Mouse (Mus musculus) cerebellum, adult 9-10 months (tissue): Measurements from ENCODE around the gene Bcl2l12.

Source experiments
- DNase-seq: peaks from one replicate; pipeline ENCODE4 v3.0.0; 2022

The Bcl2l12 gene

GRCm38 (mm10) chr7:45016761-45017160 is 18.2 kb upstream of the Bcl2l12 start:
- DNase-seq: no peak

- peak; percentile 100 for DNase-seq
Observed at GRCm38 (mm10) chr7:45015957-45016612, 17.6 kb upstream of the Bcl2l12 start, which contains the start of gene Scaf1. Gene Scaf1 (minus strand): TSS chr7:45016363.

GRCm38 (mm10) chr7:45015344-45015956 is 16.9 kb upstream of the Bcl2l12 start:
- peak; percentile 72 for DNase-seq

GRCm38 (mm10) chr7:45014096-45014451 is 15.6 kb upstream of the Bcl2l12 start:
- no peak for DNase-seq

GRCm38 (mm10) chr7:45013366-45014095 is 15.0 kb upstream of the Bcl2l12 start:
- DNase-seq: no peak

- DNase-seq: no peak
Observed at GRCm38 (mm10) chr7:45012824-45013223, 14.3 kb upstream of the Bcl2l12 start.

GRCm38 (mm10) chr7:45012011-45012410 is 13.5 kb upstream of the Bcl2l12 start:
- DNase-seq: no peak

- DNase-seq: no peak
Observed at GRCm38 (mm10) chr7:45008411-45008810, 9.9 kb upstream of the Bcl2l12 start.

GRCm38 (mm10) chr7:45007846-45008245 is 9.3 kb upstream of the Bcl2l12 start:
- no peak for DNase-seq

GRCm38 (mm10) chr7:45007141-45007540 is 8.6 kb upstream of the Bcl2l12 start:
- no peak for DNase-seq

- DNase-seq: no peak
Observed at GRCm38 (mm10) chr7:45006503-45006902, 8.0 kb upstream of the Bcl2l12 start.

GRCm38 (mm10) chr7:45005321-45005992 is 6.9 kb upstream of the Bcl2l12 start:
- DNase-seq: no peak

GRCm38 (mm10) chr7:45004546-45004945 is 6.0 kb upstream of the Bcl2l12 start:
- DNase-seq: no peak

GRCm38 (mm10) chr7:45002440-45002839 is 3.9 kb upstream of the Bcl2l12 start:
- DNase-seq: no peak

GRCm38 (mm10) chr7:45000539-45001114 is 2.1 kb upstream of the Bcl2l12 start:
- DNase-seq: no peak

- DNase-seq: no peak
Observed at GRCm38 (mm10) chr7:44999753-45000152, 1.2 kb upstream of the Bcl2l12 start.

GRCm38 (mm10) chr7:44997940-44998428 is 528 bp downstream of the Bcl2l12 start:
- DNase-seq: peak; percentile 59

GRCm38 (mm10) chr7:44997231-44997939 is 1.1 kb downstream of the Bcl2l12 start, which contains the start of gene Irf3:
Gene Irf3 (plus strand): TSS chr7:44997648.
- DNase-seq: peak; percentile 96

- no peak for DNase-seq
Observed at GRCm38 (mm10) chr7:44996672-44997071, 1.8 kb downstream of the Bcl2l12 start.

GRCm38 (mm10) chr7:44986879-44987718 is 11.4 kb downstream of the Bcl2l12 start:
- DNase-seq: no peak
